Mouse (Mus musculus) midbrain, embryonic 12.5 days (tissue): ENCODE data around the gene Ddx11. TPM values are rescaled to one million over a fixed set of nuclear protein-coding genes. Genes with fewer than 3 reads are reported as not detected.

ENCODE experiments used
- ATAC-seq: fragments of 200-750 bp; cut with Nextera tagmentation; 2 replicates; pipeline ENCODE4 v1.8.0; 2017; ENCODE audit warnings: low read depth, moderate TSS enrichment, moderate library complexity; ENCODE audit not compliant: low FRiP score
- H3K27ac ChIP-seq: fragments of 300-500 bp; sonication (generic); replicated peaks from 2 replicates; pipeline ENCODE4 v1.5.1; 2016; ENCODE audit warnings: mild to moderate bottlenecking
- H3K27me3 ChIP-seq: fragments of 300-500 bp; sonication (generic); 2 replicates; pipeline ENCODE4 v1.6.1; 2016; ENCODE audit warnings: mild to moderate bottlenecking
- H3K36me3 ChIP-seq: fragments of 300-500 bp; sonication (generic); 2 replicates; pipeline ENCODE4 v1.6.1; 2016
- H3K4me1 ChIP-seq: fragments of 300-500 bp; sonication (generic); 2 replicates; pipeline ENCODE4 v1.6.1; 2016
- H3K4me2 ChIP-seq: fragments of 300-500 bp; sonication (generic); replicated peaks from 2 replicates; pipeline ENCODE4 v1.6.1; 2016; ENCODE audit warnings: mild to moderate bottlenecking, moderate library complexity
- H3K4me3 ChIP-seq: fragments of 300-500 bp; sonication (generic); 2 replicates; pipeline ENCODE4 v1.5.1; 2016; ENCODE audit warnings: mild to moderate bottlenecking
- H3K9ac ChIP-seq: fragments of 300-500 bp; sonication (generic); replicated peaks from 2 replicates; pipeline ENCODE4 v1.6.1; 2016; ENCODE audit warnings: mild to moderate bottlenecking, moderate library complexity
- H3K9me3 ChIP-seq: fragments of 300-500 bp; sonication (generic); 2 replicates; pipeline ENCODE4 v1.6.1; 2016; ENCODE audit warnings: mild to moderate bottlenecking
- WGBS: fragments of 180-500 bp; shearing (Covaris S2); methylation state at CpG from one replicate; pipeline ENCODE4 v1.1.7; 2016; 5-methylcytosine and 5-hydroxymethylcytosine counted together
- polyA plus RNA-seq: library from polyadenylated mRNA; unstranded; fragments of >200 nt; fragmentation: Nextera tagmentation; extraction: Ambion mirVana; gene quantifications from 2 replicates; pipeline ENCODE4 v1.2.1, GENCODE M21; 2016

Gene Ddx11
- polyA plus RNA-seq, 1 experiment from 2014 or later, result 21.3 TPM

DNA sequence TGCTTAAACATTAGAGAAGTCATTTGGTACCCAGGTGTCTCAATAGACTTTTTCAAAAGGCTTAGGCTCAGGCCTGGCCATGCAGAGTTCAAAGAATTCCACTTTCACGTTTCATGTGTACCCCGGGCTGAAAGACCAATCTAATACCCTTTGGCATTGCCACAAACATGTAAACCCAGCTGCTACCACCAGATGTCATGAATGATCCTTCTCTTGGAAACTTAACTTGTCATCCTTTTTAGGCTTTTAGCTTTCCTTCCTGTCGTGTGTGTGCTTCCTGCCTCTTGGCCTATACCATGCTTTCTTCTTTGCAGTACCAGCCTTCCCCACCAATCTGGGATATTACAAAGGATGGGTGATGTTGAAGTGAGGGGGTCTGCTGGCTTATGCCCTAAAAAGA, 73.7 kb downstream of the Ddx11 start:
- Histone ChIP-seq H3K4me2 (no peak overlapping the region), H3K4me1 (no peaks in the 10 kb centered on the region), H3K4me3 (no peak overlapping the region), H3K27ac (no peak overlapping the region), H3K27me3 (no peaks in the 10 kb centered on the region), H3K9ac (no peak overlapping the region), H3K9me3 (no peaks in the 10 kb centered on the region), H3K36me3 (no peaks in the 10 kb centered on the region)
- no peak for ATAC-seq
- WGBS, result 67% methylated on average over 3 of the region's 3 CpGs

Other genes with a start within 250 kb of the Ddx11 start
- 32.7 and 47.9 TPM in 2 replicates for gene Ralbp1, start 237.7 kb upstream of the Ddx11 start, polyA plus RNA-seq
- 92.9 and 95.7 TPM in 2 replicates for gene Twsg1, start 172.3 kb upstream of the Ddx11 start, polyA plus RNA-seq
- gene Ankrd12, start 46.4 kb upstream of the Ddx11 start, polyA plus RNA-seq, result 52.4 and 67.3 TPM in 2 replicates
- gene Ndufv2, start 22.0 kb upstream of the Ddx11 start, polyA plus RNA-seq, result 290 and 294 TPM in 2 replicates
- gene Washc1, start 12.0 kb upstream of the Ddx11 start, polyA plus RNA-seq, result 34.6 and 38.8 TPM in 2 replicates